Mouse (Mus musculus) forebrain, embryonic 15.5 days (tissue): Measurements from ENCODE around the gene Adgrb3. TPM values are rescaled to one million over a fixed set of nuclear protein-coding genes. Genes with fewer than 3 reads are reported as not detected.

Source experiments
- ATAC-seq: fragments of 200-750 bp; cut with Nextera tagmentation; replicated peaks from 2 replicates; pipeline ENCODE4 v1.8.0; 2017; ENCODE audit warnings: mild to moderate bottlenecking, moderate TSS enrichment, moderate library complexity
- H3K27ac ChIP-seq: fragments of 300-500 bp; sonication (generic); replicated peaks from 2 replicates; pipeline ENCODE4 v1.5.1; 2015; ENCODE audit warnings: mild to moderate bottlenecking, inconsistent platforms
- H3K27me3 ChIP-seq: fragments of 300-500 bp; sonication (generic); 2 replicates; pipeline ENCODE4 v1.6.1; 2015; ENCODE audit warnings: inconsistent platforms
- H3K36me3 ChIP-seq: fragments of 300-500 bp; sonication (generic); 2 replicates; pipeline ENCODE4 v1.6.1; 2015; ENCODE audit warnings: mild to moderate bottlenecking, inconsistent platforms
- H3K4me1 ChIP-seq: fragments of 300-500 bp; sonication (generic); 2 replicates; pipeline ENCODE4 v1.6.1; 2015; ENCODE audit warnings: inconsistent platforms
- H3K4me2 ChIP-seq: fragments of 300-500 bp; sonication (generic); replicated peaks from 2 replicates; pipeline ENCODE4 v1.6.1; 2015; ENCODE audit warnings: mild to moderate bottlenecking, inconsistent platforms
- H3K4me3 ChIP-seq: fragments of 300-500 bp; sonication (generic); 2 replicates; pipeline ENCODE4 v1.5.1; 2015; ENCODE audit warnings: mild to moderate bottlenecking, inconsistent platforms
- H3K9ac ChIP-seq: fragments of 300-500 bp; sonication (generic); replicated peaks from 2 replicates; pipeline ENCODE4 v1.6.1; 2015; ENCODE audit warnings: mild to moderate bottlenecking, inconsistent platforms
- H3K9me3 ChIP-seq: fragments of 300-500 bp; sonication (generic); 2 replicates; pipeline ENCODE4 v1.6.1; 2016; ENCODE audit warnings: inconsistent platforms
- WGBS: fragments of 180-500 bp; shearing (Covaris S2); methylation state at CpG from one replicate; pipeline ENCODE4 v1.1.7; 2015; ENCODE audit warnings: mixed read lengths; 5-methylcytosine and 5-hydroxymethylcytosine counted together
- polyA plus RNA-seq: library from polyadenylated mRNA; unstranded; fragments of >200 nt; fragmentation: Nextera tagmentation; extraction: Ambion mirVana; gene quantifications from 2 replicates; pipeline ENCODE4 v1.2.1, GENCODE M21; 2015

Adgrb3 gene
- polyA plus RNA-seq, 1 experiment from 2014 or later: 45.9 TPM

GRCm38 (mm10) chr1:25581698-25582097 lies 247.8 kb downstream of the Adgrb3 start:
- no peaks in the 10 kb centered on the region for H3K9me3 ChIP-seq
- no peak overlapping the region for H3K4me3 ChIP-seq
- H3K27ac ChIP-seq: no peak overlapping the region
- no peaks in the 10 kb centered on the region for H3K27me3 ChIP-seq
- 79% methylated on average over 1 of the region's 1 CpGs for WGBS
- H3K36me3 ChIP-seq: no peaks in the 10 kb centered on the region
- no peak for ATAC-seq
- H3K4me1 ChIP-seq: no peaks in the 10 kb centered on the region
- no peak overlapping the region for H3K9ac ChIP-seq
- no peak overlapping the region for H3K4me2 ChIP-seq

DNA sequence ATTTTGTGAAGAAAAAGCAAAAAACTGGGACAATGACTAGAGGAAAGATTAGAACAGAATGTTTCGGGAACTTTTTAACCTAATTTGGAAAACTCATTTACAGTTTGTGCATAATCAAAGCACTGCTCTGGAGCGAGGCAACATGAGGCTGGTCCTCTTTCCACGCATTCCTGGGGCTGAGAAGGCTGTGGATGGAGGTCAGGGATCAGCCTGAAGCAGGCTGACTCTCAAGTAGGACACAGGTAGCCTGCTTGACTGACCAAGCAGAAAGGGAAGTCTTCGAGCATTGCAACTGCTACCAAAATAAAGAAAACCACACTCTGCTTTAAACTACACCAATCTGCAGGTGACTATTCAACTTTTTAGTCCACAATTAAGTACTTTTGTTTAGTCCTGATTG lies 251.7 kb downstream of the Adgrb3 start:
- no peak overlapping the region for H3K27ac ChIP-seq
- H3K36me3 ChIP-seq: no peaks in the 10 kb centered on the region
- ATAC-seq: no peak
- H3K4me3 ChIP-seq: no peak overlapping the region
- H3K27me3 ChIP-seq: no peaks in the 10 kb centered on the region
- H3K4me1 ChIP-seq: no peaks in the 10 kb centered on the region
- no peak overlapping the region for H3K9ac ChIP-seq
- H3K4me2 ChIP-seq: no peak overlapping the region
- 72% methylated on average over 4 of the region's 4 CpGs for WGBS
- no peaks in the 10 kb centered on the region for H3K9me3 ChIP-seq

DNA sequence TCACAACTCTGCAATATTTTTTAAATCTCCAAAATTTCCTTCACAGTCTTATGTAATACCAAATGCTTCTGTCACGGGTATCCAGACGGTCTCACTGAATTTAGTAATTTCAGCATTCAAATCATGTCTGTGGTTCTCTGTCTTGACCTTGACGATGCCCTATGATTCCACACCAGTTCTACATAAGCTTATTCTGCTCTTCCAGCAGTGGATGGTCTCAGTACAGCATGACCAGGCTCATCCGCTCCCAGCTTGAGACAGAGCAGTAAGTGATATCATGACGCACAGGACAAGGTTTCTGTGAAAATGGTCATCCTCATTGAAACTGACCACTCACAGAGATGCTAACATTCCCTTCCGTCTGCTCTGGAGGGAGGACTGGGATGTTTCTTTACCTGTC lies 252.9 kb downstream of the Adgrb3 start:
- Histone ChIP-seq H3K4me3 (no peak overlapping the region), H3K9ac (no peak overlapping the region), H3K9me3 (no peaks in the 10 kb centered on the region), H3K36me3 (no peaks in the 10 kb centered on the region), H3K4me1 (no peaks in the 10 kb centered on the region), H3K27ac (no peak overlapping the region), H3K27me3 (no peaks in the 10 kb centered on the region), H3K4me2 (no peak overlapping the region)
- 89% methylated on average over 6 of the region's 6 CpGs for WGBS
- no peak for ATAC-seq

GRCm38 (mm10) chr1:25568096-25568495 lies 261.4 kb downstream of the Adgrb3 start:
- no peak overlapping the region for H3K9ac ChIP-seq
- no peak overlapping the region for H3K27ac ChIP-seq
- no peaks in the 10 kb centered on the region for H3K36me3 ChIP-seq
- H3K27me3 ChIP-seq: no peaks in the 10 kb centered on the region
- WGBS: 95% methylated on average over 1 of the region's 1 CpGs
- H3K4me1 ChIP-seq: no peaks in the 10 kb centered on the region
- H3K9me3 ChIP-seq: no peaks in the 10 kb centered on the region
- no peak for ATAC-seq
- no peak overlapping the region for H3K4me3 ChIP-seq
- H3K4me2 ChIP-seq: no peak overlapping the region

- 87% methylated on average over 1 of the region's 1 CpGs for WGBS
- Histone ChIP-seq H3K9me3 (no peaks in the 10 kb centered on the region), H3K9ac (no peak overlapping the region), H3K27ac (no peak overlapping the region), H3K4me1 (no peaks in the 10 kb centered on the region), H3K36me3 (no peaks in the 10 kb centered on the region), H3K4me2 (no peak overlapping the region), H3K27me3 (no peaks in the 10 kb centered on the region), H3K4me3 (no peak overlapping the region)
- no peak for ATAC-seq
Observed at GRCm38 (mm10) chr1:25546072-25546471, 283.4 kb downstream of the Adgrb3 start.

- no peak overlapping the region for H3K27ac ChIP-seq
- no peaks in the 10 kb centered on the region for H3K36me3 ChIP-seq
- H3K9me3 ChIP-seq: no peaks in the 10 kb centered on the region
- 75% methylated on average over 2 of the region's 2 CpGs for WGBS
- no peak for ATAC-seq
- no peak overlapping the region for H3K9ac ChIP-seq
- no peak overlapping the region for H3K4me3 ChIP-seq
- H3K27me3 ChIP-seq: no peaks in the 10 kb centered on the region
- H3K4me1 ChIP-seq: no peaks in the 10 kb centered on the region
- H3K4me2 ChIP-seq: no peak overlapping the region
Observed at GRCm38 (mm10) chr1:25543915-25544314, 285.6 kb downstream of the Adgrb3 start.

DNA sequence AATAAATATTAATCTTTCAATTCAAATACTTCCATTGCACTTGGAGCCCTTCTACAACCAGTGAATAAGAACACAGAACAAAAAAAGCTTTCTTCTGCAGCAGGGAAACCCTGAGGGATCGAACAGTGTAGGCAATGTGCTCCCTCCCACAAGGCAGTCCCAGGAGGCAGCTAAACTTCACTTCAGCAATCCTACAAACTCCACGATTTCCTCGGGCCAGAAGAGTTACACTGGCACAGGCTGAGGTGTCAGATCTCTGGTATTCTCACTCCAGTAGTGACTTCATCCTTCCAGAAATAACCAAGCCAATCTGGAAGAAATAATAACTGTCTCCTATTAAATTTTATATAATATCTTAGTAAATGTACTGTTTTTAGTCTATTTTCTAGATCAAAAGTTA lies 286.6 kb downstream of the Adgrb3 start:
- Histone ChIP-seq H3K27ac (no peak overlapping the region), H3K27me3 (no peaks in the 10 kb centered on the region), H3K36me3 (no peaks in the 10 kb centered on the region), H3K4me2 (no peak overlapping the region), H3K9me3 (no peaks in the 10 kb centered on the region), H3K4me3 (no peak overlapping the region), H3K4me1 (no peaks in the 10 kb centered on the region), H3K9ac (no peak overlapping the region)
- WGBS: 53% methylated on average over 3 of the region's 3 CpGs
- no peak for ATAC-seq

GRCm38 (mm10) chr1:25526976-25527375 lies 302.5 kb downstream of the Adgrb3 start:
- WGBS: 62% methylated on average over 4 of the region's 4 CpGs
- no peak overlapping the region for H3K9ac ChIP-seq
- no peak overlapping the region for H3K4me3 ChIP-seq
- no peak overlapping the region for H3K27ac ChIP-seq
- no peaks in the 10 kb centered on the region for H3K9me3 ChIP-seq
- no peaks in the 10 kb centered on the region for H3K4me1 ChIP-seq
- no peaks in the 10 kb centered on the region for H3K36me3 ChIP-seq
- ATAC-seq: no peak
- no peaks in the 10 kb centered on the region for H3K27me3 ChIP-seq
- no peak overlapping the region for H3K4me2 ChIP-seq

DNA sequence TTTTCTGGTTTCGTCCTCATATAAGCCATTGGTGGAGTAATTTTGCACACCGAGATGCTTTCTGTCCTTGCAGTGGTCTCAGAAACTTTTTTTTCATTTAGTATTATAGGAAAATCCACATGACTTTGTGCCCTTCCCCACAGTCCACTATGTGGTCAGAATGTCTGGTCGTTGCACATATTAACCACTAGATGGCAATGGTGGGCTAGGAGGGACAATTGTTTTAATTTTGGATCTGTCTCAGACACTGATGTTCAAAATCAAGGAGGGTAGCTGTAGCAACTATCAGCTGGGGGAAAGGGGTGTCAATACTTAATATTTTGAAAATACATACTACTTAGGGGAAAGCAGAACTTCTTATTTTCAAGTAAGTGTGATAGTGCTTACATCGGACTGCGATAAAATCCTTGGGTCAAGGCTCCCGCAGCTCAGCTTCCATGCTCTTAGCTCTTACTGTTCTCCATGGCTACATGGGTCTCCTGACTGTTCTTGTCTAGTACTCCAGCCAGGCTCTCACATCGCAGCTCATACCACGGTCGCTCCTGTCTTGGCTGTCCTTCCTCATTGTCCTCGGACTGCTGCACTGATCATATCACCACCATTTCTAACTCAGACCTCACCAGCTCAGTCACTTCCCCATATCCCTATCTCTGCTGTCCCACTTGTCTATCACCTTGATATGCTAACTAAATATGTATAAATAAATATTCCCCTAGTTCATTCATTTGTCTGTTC lies 319.0 kb downstream of the Adgrb3 start:
- H3K36me3 ChIP-seq: no peaks in the 10 kb centered on the region
- H3K4me2 ChIP-seq: no peak overlapping the region
- no peaks in the 10 kb centered on the region for H3K9me3 ChIP-seq
- no peak overlapping the region for H3K9ac ChIP-seq
- no peaks in the 10 kb centered on the region for H3K4me1 ChIP-seq
- H3K4me3 ChIP-seq: no peak overlapping the region
- no peaks in the 10 kb centered on the region for H3K27me3 ChIP-seq
- 69% methylated on average over 10 of the region's 10 CpGs for WGBS
- H3K27ac ChIP-seq: no peak overlapping the region
- peak; percentile 58; the same call in 1 of the 2 replicates for ATAC-seq

- WGBS: 6% methylated on average over 4 of the region's 4 CpGs
- peak overlapping the region; percentile 54 for H3K27ac ChIP-seq
- peaks cover 9% of the 10 kb centered on the region for H3K4me1 ChIP-seq
- no peak overlapping the region for H3K4me3 ChIP-seq
- no peaks in the 10 kb centered on the region for H3K9me3 ChIP-seq
- no peak overlapping the region for H3K4me2 ChIP-seq
- no peaks in the 10 kb centered on the region for H3K36me3 ChIP-seq
- peak; percentile 94 for ATAC-seq
- H3K9ac ChIP-seq: no peak overlapping the region
- no peaks in the 10 kb centered on the region for H3K27me3 ChIP-seq
Observed at GRCm38 (mm10) chr1:25504313-25504712, 325.2 kb downstream of the Adgrb3 start.

DNA sequence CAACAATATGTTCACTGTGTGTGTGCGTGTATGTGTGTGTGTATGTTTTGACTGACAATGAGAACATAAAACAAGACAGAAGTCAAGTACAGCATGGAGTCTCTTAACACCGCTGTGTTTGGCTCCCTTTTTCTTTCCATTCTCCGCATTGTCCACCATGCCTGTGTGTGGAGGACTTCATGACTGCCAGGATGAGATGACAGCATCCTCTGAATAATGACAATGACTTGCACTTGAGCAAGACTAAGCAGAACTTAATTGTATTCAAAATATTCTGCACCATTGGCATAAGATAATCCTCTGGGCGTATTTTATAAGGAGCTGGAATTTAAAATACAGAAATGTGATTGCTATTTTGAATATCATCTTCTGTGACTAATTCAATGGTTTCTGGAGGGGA lies 326.0 kb downstream of the Adgrb3 start:
- H3K4me2 ChIP-seq: no peak overlapping the region
- WGBS: 75% methylated on average over 4 of the region's 4 CpGs

GRCm38 (mm10) chr1:25495202-25495914 lies 334.1 kb downstream of the Adgrb3 start:
- no peak overlapping the region for H3K27ac ChIP-seq
- WGBS: 92% methylated on average over 3 of the region's 3 CpGs

More for the DNA sequence above, 326.0 kb downstream of the Adgrb3 start:
- ATAC-seq: peak; percentile 36; the same call in 1 of the 2 replicates
- H3K4me3 ChIP-seq: no peak overlapping the region
- H3K4me1 ChIP-seq: peaks cover 9% of the 10 kb centered on the region
- H3K9me3 ChIP-seq: no peaks in the 10 kb centered on the region
- no peaks in the 10 kb centered on the region for H3K36me3 ChIP-seq
- no peaks in the 10 kb centered on the region for H3K27me3 ChIP-seq
- H3K9ac ChIP-seq: no peak overlapping the region
- peak overlapping the region; percentile 36; the same call in 1 of the 2 replicates for H3K27ac ChIP-seq

More at GRCm38 (mm10) chr1:25495202-25495914, 334.1 kb downstream of the Adgrb3 start:
- Histone ChIP-seq H3K4me2 (no peak overlapping the region), H3K4me3 (no peak overlapping the region), H3K9me3 (no peaks in the 10 kb centered on the region), H3K36me3 (no peaks in the 10 kb centered on the region), H3K9ac (no peak overlapping the region), H3K27me3 (no peaks in the 10 kb centered on the region), H3K4me1 (no peaks in the 10 kb centered on the region)
- no peak for ATAC-seq
